Mouse (Mus musculus): Measurements from ENCODE around the gene Emilin2.
A peak's percentile ranks its signal among the peaks of the same experiment; 100 is the strongest.

Gene Emilin2

DNA sequence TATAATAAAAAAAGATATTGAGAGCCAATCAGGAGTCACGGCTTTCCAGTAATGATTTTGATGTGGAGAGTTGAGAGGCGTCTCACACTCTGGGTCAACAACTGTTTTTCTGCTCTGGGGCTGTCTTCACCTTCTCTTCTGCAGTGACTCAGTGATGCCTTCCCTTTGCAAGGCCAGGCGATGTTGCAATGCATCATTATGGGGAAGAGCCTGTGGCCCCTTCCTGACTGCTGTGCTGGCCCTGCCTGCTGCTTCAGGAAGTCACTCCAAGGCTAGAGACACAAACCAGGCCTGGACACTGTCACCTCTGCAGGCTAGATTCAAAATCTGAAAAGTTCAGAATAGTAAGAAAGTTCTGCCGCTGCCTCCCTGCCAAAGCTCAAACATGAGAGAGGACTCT, 11.9 kb downstream of the Emilin2 start:
- no peak for DNase-seq

DNA sequence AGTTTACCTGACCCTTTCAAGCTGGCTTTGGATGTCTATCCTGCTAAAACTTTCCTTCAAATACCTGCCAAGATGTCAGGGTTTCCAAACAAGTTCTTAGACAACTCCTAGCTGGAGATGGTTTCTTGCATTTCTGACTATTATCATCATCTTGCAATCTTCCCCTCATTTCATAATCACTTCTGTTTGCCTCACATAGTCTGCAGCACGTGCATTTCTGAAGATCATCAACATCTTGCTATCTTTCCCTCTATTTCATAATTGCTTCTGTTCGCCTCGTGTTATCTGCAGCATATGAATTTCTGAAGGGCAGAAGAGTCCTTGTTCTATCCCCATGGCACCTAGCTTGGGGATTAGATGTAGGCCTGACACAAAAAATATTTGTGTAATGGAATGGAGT, 17.2 kb downstream of the Emilin2 start:
- DNase-seq = no peak

DNA sequence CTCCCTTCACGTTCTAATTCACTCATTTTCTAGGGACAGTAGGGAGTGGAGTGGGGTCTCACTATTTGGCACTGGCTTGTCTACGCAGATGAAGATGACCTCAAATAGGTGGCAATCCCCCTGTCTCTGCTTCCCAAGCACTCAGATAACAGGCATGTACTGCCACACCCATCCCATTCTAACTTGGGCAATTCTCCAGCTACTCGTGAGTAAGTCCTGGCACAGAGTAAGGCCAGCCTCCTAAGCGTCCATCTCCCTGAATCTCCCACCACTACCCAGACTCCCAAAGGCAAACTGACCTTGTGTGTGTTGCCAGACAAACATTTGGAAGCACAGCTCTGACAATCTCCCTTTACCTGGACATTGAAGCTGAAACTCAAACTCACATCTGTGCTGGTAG, 18.9 kb downstream of the Emilin2 start:
- DNase-seq = no peak

DNA sequence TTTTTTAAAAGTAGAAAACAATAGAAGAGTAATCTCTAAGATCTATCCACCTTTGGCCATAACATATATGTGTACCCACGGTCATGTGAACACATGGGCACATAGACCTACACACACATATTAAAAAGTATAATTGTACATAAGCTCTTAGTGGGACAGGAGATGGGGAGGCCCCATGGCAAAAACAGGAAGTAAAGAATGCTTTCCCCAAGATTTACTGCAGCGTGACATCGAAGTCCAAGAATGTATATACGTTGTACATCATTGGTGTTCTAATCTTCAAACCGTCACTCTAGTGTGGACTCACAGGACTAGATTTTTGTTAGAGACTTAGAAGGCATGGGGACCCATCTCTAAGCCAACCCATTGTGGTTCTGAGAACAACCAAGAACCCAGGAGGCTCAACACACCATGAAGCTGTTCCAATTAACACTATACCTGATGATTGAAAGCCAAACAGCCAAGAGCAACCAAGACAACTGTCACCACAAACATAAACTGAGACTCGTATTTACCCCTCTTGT, 19.8 kb downstream of the Emilin2 start:
- DNase-seq = no peak

DNA sequence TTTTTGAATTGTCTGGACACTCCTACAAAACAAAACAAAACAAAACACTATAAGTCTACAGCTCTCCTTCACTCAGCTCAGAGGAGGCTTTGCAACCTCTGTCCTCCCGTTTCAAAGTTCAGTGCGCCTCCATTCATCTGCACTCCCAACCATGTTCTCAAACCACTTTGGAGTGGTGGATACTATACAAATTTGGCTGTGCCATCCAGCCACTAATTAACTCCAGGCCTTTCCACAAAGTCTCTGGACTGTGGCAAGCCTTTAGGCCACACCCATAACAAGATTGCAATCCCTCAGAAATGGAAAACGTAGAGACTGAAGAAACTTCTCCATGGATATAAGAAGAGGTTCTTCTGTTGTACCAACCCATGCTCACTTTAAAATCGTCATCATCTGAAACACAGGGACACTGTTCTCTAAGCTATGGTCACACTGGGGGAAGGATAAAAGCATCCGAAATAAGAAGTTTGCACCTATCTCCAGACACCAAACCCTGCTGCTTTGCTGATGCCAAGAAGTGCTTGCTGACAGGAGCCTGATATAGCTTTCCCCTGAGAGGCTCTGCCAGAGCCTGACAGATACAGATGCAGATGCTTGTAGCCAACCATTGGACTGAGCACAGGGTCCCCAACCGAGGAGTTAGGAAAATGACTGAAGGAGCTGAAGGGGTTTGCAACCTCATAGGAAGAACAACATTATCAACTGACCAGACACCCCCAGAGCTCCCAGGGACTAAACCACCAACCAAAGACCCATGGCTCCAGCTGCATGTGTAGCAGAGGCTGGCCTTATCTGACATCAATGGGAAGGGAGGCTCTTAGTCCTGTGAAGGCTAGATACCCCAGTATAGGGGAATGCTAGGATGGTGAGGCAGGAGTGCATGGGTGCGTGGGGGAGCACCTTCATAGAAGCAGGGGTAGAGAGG, 21.0 kb downstream of the Emilin2 start:
- DNase-seq = peak in 1 of 2 experiments; percentile 40

DNA sequence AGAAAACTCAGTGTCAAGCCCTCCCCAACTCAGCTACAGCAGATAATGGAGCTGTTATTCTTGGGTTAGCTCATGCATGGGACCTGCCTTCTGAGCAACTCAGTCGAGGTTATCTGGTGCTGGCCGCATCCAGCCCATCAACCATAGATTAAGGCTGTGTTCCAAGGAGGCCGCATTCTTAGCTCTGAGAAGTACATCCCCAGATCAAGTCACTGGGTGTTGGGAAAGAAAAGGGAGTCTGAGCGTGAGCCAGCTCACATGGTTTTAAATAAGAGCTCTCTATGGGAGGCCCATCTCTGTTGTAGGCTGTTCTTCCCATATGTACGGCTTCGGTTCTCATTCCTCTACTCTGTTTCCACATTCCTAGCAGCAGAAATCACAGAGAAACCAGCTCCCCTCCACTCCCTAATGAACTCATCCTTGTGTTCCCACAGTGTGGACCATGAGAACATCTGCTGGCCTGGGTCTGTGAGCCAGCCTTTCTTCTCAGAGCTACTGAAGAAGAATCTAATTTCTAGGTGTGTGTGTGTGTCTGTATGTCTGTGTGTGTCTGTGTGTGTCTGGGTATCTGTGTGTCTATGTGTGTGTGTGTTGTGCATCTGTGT, 22.1 kb downstream of the Emilin2 start:
- no peak for DNase-seq

DNA sequence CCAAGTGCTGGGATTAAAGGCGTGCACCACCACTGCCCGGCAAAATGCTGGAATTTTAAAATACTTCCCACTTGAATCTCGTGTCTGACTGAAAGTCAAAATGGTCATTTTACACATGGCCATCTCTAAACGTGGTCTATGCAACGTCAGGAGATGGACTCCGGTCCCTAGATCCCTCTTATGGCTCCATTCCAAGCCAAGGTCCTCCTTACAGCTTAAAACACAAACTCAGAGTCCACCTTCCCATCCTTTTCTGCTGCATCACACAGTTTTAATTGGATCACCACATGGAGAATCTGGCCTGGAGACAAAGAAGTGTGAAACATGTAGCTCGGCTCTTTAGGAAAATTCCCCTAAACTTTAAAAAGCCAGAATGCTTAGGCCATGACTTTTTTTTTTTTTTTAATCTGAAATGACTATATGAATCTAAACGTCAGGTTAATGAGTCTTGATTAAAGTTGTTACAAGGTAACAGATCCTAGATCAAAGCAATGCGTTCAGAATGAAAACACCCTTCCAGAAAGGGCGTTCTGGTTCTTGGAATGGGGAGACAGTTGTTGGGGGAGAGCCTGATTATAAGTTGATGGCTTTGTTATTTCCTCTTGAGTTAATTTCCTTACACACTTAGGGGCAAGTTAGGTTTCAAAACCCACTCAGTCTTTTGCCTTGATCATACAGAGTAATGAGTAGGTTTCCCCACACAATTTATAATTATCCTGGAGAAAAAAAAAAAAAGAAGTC, 22.8 kb downstream of the Emilin2 start:
- peak; percentile 50 to 75 for DNase-seq

DNA sequence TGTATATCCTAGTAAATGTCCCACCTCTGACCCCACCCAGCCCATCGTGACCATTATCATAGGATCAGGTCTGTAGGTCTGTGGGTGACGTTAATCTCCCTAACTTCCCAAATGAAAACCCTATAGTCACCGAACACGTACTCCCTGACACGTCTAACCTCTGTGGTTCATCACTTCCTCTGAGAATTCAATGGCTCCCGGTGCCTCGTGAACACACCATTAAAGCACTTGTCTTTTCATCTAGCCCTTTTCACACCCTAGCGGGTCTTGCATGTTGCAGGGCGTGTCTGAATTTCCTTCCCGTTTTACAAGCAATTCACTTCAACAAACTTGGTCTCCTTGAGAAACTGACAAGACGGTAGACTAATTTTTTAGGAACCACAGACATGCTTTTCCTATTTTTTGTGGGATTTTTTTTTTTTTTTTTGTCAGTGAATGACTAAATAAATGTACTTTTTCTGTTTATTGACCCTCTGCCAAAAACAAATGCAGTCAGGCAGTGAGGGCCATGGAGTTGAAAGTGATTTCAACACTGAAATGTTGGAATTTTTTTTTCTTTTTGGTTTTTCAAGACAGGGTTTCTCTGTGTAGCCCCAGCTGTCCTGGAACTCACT, 23.5 kb downstream of the Emilin2 start:
- DNase-seq = no peak

DNA sequence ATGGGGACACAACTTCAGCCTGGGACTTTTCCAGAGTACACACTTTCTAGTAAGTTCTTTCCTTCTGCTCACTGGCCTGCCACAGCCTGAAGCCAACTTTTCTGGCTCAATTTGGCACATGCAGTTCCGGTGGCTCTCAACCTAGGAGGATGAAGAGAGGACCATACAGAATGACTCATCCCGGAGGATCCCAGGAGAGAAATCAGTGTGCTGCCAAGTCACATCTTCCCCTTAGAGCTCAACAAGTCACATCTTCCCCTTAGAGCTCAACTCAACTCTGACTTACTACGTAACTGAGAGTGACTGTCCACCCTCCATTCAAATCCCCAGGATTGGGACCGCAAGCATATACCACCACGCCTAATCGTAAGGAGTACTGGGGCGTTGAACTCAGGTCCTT, 24.2 kb downstream of the Emilin2 start:
- no peak for DNase-seq

DNA sequence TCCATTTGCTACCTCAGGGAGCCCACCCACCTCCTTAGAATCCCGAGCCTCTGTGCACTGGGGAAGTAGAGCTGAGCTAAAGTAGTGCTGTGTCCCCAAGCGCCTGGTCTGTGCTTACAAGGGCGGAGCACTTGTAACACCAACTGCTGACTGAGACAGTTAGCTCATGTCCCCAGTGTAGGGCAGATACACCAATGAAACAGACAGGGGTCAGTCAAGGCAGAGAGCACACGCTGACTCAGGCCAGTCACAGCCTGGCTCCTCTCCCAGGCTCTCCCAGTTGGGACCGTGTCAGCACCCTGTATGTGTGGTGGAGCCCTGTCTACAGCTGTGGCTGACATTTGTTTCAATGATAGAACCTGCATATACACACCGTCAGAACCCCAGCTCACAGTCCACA, 25.8 kb downstream of the Emilin2 start:
- DNase-seq = peak; percentile 65 to 70

DNA sequence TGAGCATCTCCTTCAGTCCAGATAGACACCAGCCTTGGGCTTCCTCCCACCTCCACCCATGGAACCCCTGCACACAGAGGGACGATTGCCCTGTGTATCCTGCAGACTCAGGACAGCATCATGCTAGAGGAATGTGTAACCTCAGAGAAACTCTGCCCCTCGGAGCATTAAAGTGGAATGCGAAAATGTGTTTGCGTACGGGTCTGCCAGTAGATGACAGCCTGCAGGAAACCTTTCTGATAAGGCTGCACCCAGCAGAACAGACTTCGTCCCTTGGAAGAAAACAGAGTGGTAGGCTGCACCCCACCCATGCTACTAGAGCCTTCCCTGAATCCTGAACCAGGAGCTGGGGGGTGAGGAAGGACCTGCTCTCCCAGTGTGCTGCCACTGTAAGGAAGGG, 26.9 kb downstream of the Emilin2 start:
- no peak for DNase-seq

DNA sequence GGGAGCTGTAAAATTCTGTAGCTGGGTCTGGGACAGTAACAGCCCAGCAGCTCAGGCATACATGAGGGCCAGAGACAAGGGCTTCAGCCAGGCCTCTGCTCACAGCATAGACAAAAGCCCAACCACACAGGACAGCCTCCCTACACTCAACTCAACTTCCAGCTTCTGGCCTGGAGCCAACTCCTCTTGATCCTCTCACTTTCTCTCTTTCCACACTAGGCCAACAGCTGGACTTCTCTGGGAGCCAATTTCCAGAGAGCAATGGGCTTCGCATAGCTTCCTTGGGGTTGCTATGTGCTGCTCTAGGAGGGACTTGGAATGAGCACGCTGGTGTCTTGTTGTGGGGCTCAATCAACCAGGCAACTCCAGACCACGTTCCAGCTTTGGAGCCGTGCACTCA, 28.5 kb downstream of the Emilin2 start:
- peak; percentile 21 to 64 for DNase-seq

DNA sequence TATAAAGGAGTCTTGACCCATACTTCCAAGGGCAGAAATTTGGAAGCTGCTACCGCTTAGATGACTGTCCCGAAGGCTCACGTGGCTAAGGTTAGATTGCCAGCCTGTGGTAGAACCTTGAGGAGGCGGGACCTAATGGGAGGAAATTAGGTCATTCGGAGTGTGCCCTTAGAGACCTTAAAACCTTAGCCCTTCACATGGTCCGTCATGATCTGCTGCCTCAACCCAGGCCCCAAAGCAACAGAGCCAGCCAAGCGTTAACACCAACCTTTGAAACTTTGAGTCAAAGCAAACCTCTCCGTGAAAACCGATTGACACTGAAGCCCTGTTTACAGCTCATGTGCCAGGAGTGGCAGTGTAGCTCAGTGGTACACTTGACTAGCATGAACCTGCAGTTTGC, 29.1 kb downstream of the Emilin2 start:
- peak; percentile 79 to 82 for DNase-seq

DNA sequence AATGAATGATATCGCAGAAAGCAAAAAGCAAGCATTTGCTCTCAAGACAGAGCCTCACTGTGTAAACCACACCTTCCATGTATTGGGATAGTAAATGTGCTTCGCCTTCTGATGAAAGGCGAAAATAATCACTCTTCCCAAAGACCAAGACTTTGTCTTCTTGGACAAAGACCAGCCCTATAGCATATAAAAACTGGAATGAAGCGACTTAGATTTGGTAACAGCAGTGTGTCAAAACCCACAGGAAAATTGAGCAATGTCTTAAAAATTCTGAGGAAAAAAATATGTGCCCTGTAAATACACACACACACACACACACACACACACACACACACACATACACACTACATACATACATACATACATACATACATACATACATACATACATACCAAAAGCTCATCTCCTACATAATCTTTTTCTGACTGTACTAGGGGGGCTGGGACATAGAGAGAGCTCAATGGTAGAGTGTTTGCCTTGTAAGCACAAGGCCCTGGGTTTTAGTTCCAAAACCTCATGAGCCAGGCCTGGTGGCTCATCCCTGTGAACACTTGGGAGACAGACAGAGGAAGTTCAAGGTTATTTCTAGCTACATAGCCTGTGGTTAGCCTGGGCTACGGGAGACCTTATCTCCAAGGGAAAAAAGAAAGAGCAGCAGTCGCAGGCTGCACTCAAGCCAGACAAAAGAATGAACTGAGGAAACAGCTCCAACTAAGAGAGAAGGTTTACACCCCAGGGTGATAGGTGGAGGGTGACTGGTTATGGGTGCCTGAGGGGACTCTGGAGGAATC, 33.9 kb downstream of the Emilin2 start:
- no peak for DNase-seq

DNA sequence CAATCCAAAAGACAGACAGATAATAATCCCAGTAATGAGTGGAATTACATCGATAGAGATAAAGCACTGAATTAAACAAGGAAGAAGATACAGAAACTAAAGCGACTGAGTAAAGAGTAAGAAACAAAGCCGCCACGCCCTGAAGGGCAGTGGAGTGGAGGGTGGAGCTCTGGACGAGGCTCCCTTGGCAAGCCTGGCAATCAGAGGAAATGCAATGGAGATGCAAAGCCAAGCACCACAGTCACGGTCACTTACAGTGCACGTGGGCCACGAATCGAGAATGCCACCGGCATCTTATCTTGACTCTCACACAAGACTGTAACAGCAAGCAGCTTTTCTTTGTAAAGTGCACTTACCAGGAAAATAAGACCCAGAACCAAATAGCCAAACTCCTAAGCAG, 35.0 kb downstream of the Emilin2 start:
- no peak for DNase-seq

DNA sequence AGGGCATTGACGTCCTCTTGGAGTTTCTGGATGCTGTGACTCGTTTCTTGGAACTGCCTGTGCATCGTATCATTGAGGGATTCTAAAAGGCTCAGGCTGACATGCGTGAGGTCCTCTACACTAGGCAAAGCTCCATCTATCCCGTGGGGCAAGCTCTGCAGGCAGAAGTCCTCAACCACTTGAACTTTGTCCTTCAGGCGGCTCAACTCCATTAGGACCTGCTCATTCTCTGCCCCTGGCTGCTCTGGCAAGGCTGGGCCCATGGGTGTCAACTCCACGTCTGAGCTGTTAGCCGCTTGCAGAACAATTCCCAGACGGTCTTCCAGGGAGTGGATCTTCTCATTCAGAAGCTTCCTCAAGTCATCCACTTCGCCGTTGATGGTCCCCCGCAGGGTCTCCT, 37.9 kb downstream of the Emilin2 start:
- DNase-seq = no peak

DNA sequence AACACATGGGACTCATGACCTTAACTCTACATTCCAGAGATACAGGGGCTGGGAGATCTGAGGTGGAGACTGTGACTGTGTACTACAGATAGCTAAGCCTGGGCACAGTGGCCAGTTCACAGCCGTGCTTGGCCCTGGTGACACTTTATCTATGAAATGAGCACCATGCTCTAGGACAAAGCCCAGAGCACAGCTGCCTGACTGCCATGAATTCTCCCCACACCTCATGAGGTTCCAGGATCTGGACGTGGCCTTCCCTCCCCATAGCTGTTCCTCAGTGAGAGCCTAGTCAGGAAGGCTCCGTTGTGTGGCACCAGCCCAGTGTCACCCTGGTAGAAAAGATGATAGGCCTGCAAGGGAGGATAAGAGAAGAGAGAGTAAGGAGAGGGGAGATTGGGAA, 43.2 kb downstream of the Emilin2 start:
- no peak for DNase-seq

DNA sequence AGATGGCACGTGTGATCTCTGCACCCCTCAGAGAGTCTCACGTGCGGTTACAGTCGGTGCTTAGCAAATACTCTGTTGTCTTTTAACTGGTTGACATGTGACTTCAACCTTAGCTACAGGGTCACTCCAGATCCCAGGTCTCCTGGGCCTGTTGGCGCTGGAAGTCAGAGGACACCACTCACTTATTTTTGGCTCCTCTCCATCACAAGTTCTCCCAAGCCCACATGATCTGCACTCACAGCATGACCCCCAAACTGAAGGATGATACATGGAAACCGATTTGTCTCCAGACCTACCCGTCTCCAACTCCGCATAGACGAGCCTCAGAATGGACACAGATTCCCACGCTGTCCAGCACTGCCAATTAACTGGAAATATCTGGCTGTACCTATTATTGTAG, 43.6 kb downstream of the Emilin2 start:
- no peak for DNase-seq

DNA sequence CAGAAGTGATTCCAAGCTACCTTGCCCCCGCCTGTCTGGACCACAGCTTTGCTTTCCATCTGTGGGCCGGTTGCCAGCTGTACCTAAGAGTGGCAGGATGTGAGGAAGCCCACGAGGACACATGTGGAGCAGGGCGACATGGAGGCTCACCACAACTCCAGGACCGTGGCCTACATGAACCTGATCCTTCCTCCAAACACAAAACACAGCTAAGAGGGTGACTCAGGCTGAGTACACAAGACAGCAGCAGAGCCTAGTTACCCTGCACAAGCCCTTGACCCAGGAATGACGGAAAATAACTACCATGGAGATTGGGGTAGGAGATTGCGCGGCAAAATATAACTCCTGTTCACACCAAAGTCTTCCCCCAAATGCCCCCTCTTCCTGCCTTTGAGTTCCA, 44.4 kb downstream of the Emilin2 start:
- DNase-seq = no peak

DNA sequence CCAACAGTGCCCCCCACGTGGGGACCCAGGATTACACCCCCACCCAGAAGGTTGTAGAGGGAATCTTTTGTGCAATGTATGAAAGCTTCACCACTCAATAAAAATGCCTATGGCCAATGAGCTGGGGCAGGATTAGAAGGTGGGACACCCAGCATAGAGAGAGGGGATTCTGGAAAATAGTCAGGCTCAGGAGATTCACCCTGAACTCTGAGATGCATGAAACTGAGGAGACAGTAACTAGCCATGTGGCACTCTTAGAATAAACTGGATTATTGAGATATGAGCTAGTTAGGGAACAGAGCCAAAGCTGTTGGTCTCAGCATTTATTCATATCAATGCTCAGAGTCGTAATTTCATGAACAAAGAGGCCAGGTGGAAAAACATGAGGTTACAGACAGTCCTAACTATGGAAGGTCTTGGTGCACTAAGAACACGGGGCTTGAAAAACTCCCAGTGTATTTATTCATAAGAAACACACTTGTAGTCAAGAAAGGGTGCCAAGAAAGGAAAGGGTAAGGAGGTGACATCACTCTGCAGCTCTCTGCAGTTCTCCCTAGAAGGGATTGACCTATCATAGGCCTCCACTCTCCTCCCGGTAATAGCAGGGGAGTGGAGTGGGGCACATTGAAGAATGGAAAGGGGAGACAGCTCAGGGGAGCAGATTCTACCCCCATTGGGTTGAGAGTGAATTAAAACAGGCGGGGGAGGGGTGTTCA, 46.3 kb downstream of the Emilin2 start:
- DNase-seq = no peak

DNA sequence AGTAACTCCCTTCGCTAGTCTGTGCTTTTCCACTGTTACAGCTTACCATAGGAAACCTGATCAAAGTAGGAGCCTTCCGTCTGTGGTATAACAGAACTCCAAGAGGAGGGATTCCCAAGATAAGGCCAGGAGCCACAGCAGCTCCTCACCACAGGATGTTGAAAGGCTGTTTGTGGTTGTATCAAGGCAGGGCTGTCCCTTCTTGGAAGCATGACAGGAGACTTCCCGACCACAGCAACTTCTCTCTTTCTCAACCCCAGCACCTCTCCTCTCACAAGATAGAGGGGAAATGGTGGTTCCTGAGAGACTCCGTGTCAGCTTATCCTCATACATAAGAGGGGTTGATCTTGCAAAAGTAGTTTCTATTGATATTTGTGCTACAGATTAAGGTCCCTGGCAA, 47.0 kb downstream of the Emilin2 start:
- DNase-seq = no peak

DNA sequence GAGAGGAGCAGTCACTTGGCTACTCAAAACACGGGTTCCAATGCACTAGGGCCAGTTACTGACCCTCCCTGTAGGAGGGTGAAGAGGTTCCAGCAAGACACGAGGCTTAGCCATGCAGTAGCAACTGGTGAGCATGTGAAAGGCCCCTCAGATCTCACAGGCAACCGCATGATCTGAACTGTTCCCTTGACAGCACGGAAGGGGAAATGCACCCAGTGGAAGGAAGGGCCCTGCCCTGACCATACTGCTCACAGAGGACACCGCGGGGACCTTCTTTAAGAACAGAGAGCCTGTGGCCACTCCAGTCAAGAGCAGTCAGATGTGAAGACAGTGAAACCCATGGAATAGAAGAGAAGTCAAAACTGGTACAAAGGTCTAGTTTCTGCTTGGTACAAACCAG, 48.6 kb downstream of the Emilin2 start:
- no peak for DNase-seq
